Mouse (Mus musculus) midbrain, embryonic 11.5 days (tissue): ENCODE data around the gene Gabra2. TPM values are rescaled to one million over a fixed set of nuclear protein-coding genes. Genes with fewer than 3 reads are reported as not detected.
A peak's percentile ranks its signal among the peaks of the same experiment; 100 is the strongest.

Experiments
- ATAC-seq: fragments of 200-750 bp; cut with Nextera tagmentation; 2 replicates; pipeline ENCODE4 v1.8.0; 2017; ENCODE audit warnings: moderate TSS enrichment, moderate library complexity; ENCODE audit not compliant: low FRiP score
- DNase-seq: peaks from one replicate; pipeline ENCODE4 v3.0.0; 2015; ENCODE audit warnings: low spot score; ENCODE audit errors: missing footprints
- H3K27ac ChIP-seq: fragments of 300-500 bp; sonication (generic); 2 replicates; pipeline ENCODE4 v1.5.1; 2014; ENCODE audit warnings: low read depth, low read length
- H3K27me3 ChIP-seq: fragments of 300-500 bp; sonication (generic); 2 replicates; pipeline ENCODE4 v1.6.1; 2014; ENCODE audit warnings: mild to moderate bottlenecking, low read length, moderate library complexity, mixed read lengths; ENCODE audit not compliant: control insufficient read depth, insufficient read depth
- H3K36me3 ChIP-seq: fragments of 300-500 bp; sonication (generic); 2 replicates; pipeline ENCODE4 v1.6.1; 2014; ENCODE audit warnings: mild to moderate bottlenecking, low read length, moderate library complexity, mixed read lengths; ENCODE audit not compliant: control insufficient read depth, insufficient read depth
- H3K4me1 ChIP-seq: fragments of 300-500 bp; sonication (generic); 2 replicates; pipeline ENCODE4 v1.6.1; 2014; ENCODE audit warnings: low read length; ENCODE audit not compliant: control insufficient read depth, insufficient read depth
- H3K4me2 ChIP-seq: fragments of 300-500 bp; sonication (generic); 2 replicates; pipeline ENCODE4 v1.6.1; 2014; ENCODE audit warnings: mild to moderate bottlenecking, moderate library complexity
- H3K4me3 ChIP-seq: fragments of 300-500 bp; sonication (generic); 2 replicates; pipeline ENCODE4 v1.5.1; 2014; ENCODE audit warnings: low read depth, low read length
- H3K9ac ChIP-seq: fragments of 300-500 bp; sonication (generic); 2 replicates; pipeline ENCODE4 v1.6.1; 2014; ENCODE audit warnings: low read length
- H3K9me3 ChIP-seq: fragments of 300-500 bp; sonication (generic); 2 replicates; pipeline ENCODE4 v1.6.1; 2016; ENCODE audit warnings: low read length; ENCODE audit not compliant: control insufficient read depth
- WGBS: fragments of 180-500 bp; shearing (Covaris S2); extraction: QIAGEN DNeasy Blood & Tissue Kit; methylation state at CpG from one replicate; pipeline ENCODE4 v1.1.7; 2014; 5-methylcytosine and 5-hydroxymethylcytosine counted together
- polyA plus RNA-seq: library from polyadenylated mRNA; unstranded; fragments of >200 nt; fragmentation: Nextera tagmentation; extraction: Ambion mirVana; gene quantifications from 2 replicates; pipeline ENCODE4 v1.2.1, GENCODE M21; 2014

Gene Gabra2
- 5.4 and 5.7 TPM in 2 replicates for polyA plus RNA-seq

DNA sequence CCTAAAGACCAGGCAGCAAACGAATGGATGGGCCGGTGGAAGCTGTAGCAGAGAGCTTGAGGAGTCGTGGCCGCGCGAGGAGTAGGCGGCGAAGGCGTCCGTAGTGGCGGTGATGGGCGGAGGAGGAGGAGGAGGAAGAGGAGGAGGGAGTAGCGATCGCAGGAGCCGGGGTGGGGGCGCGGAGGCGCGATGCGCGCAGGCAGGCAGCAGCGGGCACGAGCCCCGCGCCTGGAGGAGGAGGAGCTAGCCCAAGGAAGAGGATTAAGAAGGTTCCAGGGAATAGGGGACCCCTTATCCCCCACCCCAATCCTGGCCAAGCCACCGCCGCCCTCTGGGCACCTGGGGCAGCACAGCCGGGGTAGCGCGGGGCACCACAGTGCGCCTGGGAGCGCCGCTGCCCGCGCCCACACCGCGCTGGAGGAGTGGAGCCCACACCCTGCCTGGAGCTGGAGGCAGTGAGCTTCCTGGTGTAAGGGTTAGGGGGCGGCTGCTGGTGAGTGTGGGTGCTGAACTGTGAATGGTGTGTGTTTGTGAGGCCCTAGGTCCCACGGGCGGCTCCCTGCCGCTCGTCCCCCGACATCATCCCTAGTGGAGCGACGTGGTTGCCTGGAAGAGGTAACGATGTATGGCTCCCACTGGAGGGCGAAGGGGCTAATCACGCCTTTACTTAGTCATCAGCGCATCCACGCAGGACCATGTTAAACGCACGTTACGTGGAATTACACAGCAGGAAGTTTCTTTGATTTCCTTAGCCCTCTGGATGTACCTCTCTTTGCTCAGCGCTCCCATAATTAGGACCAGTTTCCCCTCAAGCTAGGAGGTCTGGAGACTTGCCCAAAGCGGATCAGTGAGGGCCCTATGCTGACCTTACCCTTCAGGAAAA lies at the start of gene Gabra2:
Gene Gabra2 (minus strand): TSS at position 125 of the 883 bp plus-strand sequence.
- H3K27ac ChIP-seq: no peak within 1 kb of the TSS

DNA sequence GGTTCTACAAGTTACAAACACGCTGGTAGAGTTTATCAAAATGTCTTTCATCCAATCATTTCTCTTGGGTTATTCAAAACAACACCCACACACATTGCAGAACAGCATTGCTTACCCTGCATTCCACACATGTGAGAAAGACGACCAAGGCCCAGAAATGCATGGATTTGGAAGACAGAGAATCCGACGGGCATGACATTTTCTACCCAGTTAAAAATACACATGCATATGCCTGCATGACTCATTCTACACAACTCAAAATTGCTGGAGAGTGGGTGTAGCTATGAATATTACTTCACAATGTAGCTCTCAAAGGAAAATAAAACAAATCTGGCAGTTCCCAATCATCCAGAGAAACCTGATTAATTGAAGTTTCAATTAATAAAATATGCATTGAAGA lies 41.0 kb upstream of the Gabra2 start:
- no peak overlapping the region for H3K4me3 ChIP-seq

More for the DNA sequence above, at the start of gene Gabra2:
- Histone ChIP-seq H3K4me1 (peaks cover 2% of the 10 kb centered on the region; the same call in 1 of the 2 replicates), H3K4me3 (peak within 1 kb of the TSS; percentile 63), H3K4me2 (peak within 1 kb of the TSS; percentile 49), H3K9ac (peak within 1 kb of the TSS; percentile 55), H3K27me3 (peaks cover 2% of the 10 kb centered on the region; the same call in 1 of the 2 replicates), H3K36me3 (no peaks in the 10 kb centered on the region), H3K9me3 (no peaks in the 10 kb centered on the region)
- ATAC-seq (peak; percentile 92), DNase-seq (peak; percentile 95)
- under 1% methylated on average over 53 of the region's 55 CpGs for WGBS

DNA sequence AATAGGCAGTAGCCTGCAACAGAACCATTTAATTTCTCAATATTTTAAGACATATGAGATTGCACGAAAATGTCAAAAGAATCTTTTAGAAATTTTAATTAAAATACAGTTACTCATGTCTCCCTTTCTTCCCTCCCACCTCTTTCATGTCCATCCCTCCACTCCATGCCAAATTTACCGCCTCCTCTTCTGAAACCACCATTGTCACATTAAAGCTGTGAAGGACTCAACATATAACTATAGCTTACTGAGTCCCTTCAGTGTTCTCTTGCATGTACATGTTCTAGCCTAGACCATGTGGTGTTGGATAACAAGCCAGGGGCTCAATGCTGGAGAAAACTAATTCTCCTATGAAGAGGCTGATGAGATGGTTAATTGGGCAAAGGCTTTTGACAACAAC lies 40.2 kb upstream of the Gabra2 start:
- Histone ChIP-seq H3K36me3 (no peaks in the 10 kb centered on the region), H3K4me2 (no peak overlapping the region), H3K4me1 (no peaks in the 10 kb centered on the region), H3K9ac (no peak overlapping the region), H3K27ac (no peak overlapping the region), H3K4me3 (no peak overlapping the region), H3K27me3 (no peaks in the 10 kb centered on the region), H3K9me3 (no peaks in the 10 kb centered on the region)
- WGBS: 84% methylated on average over 2 of the region's 2 CpGs
- DNase-seq: no peak
- no peak for ATAC-seq

More for the DNA sequence above, 41.0 kb upstream of the Gabra2 start:
- DNase-seq: no peak
- Histone ChIP-seq H3K9me3 (no peaks in the 10 kb centered on the region), H3K9ac (no peak overlapping the region), H3K36me3 (no peaks in the 10 kb centered on the region), H3K4me1 (no peaks in the 10 kb centered on the region), H3K27me3 (no peaks in the 10 kb centered on the region), H3K4me2 (no peak overlapping the region), H3K27ac (no peak overlapping the region)
- 85% methylated on average over 4 of the region's 4 CpGs for WGBS
- ATAC-seq: no peak

DNA sequence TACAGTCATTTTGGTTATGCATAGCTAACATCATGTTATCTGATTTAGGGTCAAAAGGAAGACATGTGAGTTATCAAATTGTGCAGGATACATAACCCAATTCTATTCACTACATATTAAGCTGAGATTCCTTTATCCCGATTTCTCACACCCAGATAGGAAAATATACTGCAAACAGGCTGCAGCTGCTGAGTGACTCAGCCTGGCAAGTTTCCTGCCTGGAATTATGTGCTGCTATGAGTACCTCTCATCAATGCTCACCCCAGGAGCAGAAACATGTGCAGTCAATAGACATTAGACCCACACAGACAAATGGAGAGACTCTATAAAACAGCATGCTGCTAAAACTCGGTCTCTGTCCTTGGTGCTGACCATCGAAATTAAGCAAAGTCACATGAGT lies 32.1 kb upstream of the Gabra2 start:
- no peaks in the 10 kb centered on the region for H3K36me3 ChIP-seq
- H3K4me3 ChIP-seq: no peak overlapping the region
- no peaks in the 10 kb centered on the region for H3K9me3 ChIP-seq
- no peak for ATAC-seq
- no peak for DNase-seq
- H3K9ac ChIP-seq: no peak overlapping the region
- no peaks in the 10 kb centered on the region for H3K27me3 ChIP-seq
- WGBS: 67% methylated on average over 3 of the region's 3 CpGs
- H3K4me1 ChIP-seq: no peaks in the 10 kb centered on the region
- H3K27ac ChIP-seq: no peak overlapping the region
- H3K4me2 ChIP-seq: no peak overlapping the region

DNA sequence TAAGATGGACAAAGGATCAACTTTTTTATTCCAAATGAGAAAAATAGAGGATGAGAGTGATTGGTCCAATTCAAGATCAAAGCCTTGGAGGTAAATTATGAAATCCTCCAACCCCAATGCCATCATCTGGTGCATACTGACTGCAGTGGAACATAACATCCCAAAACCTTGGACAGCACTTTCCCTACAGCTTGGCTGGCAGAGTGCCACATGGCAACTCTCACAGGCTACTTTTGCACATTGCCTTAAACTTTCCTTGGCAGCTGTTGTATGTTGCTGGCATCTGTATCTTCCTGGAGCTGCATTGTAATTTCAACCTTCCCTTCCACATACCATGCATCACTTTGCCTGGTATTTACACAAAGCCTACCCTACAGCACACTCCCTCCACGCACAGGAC lies 19.6 kb upstream of the Gabra2 start:
- WGBS: 83% methylated on average over 1 of the region's 1 CpGs
- no peak for ATAC-seq

DNA sequence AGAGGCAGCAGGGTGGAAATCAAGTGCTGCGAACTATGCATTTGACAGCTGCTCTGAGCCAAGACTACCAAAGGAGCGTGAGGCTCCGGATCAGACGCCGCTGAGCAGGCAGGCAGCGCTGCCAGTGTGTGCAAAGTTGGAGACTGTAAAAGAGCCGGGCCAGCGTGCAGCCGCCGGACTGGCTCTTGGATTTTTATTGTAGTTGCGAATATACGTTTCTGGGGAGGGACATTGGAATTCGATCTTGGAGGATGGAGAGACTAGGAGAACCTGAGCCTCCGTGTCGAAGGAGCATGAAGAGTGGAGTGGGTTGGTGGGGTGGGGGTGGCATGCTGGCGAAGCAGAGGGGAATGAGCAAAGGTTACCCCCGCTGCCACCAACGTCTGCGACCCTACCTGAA lies 469 bp downstream of the Gabra2 start:
- H3K9me3 ChIP-seq: no peaks in the 10 kb centered on the region
- DNase-seq: peak; percentile 95
- under 1% methylated on average over 19 of the region's 19 CpGs for WGBS

More for the DNA sequence above, 19.6 kb upstream of the Gabra2 start:
- H3K4me2 ChIP-seq: no peak overlapping the region
- no peaks in the 10 kb centered on the region for H3K4me1 ChIP-seq
- no peak for DNase-seq
- no peaks in the 10 kb centered on the region for H3K27me3 ChIP-seq
- H3K4me3 ChIP-seq: no peak overlapping the region
- H3K9me3 ChIP-seq: no peaks in the 10 kb centered on the region
- no peak overlapping the region for H3K27ac ChIP-seq
- no peak overlapping the region for H3K9ac ChIP-seq
- H3K36me3 ChIP-seq: no peaks in the 10 kb centered on the region

DNA sequence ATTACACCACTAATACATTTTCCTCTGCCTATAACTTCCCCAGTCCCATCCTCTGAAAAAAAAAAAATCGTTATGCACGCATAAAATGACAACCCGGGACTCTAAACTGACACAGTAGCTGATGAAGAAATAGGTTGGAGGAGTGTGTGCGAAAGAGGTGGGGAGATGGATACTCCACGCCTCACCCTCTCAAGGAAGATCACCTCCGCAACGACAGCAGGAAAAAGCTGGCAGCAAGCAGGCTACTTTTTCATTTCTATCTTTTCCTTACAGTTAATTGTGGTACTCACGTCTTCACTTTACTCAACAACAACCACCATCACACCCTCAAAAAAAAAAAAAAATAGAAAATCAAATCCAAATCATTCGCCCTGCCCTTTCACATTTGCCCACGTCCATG lies 873 bp downstream of the Gabra2 start:
- Histone ChIP-seq H3K9ac (peak overlapping the region; percentile 55; the same call in 1 of the 2 replicates), H3K4me1 (peaks cover 2% of the 10 kb centered on the region; the same call in 1 of the 2 replicates), H3K27me3 (peaks cover 2% of the 10 kb centered on the region; the same call in 1 of the 2 replicates), H3K36me3 (no peaks in the 10 kb centered on the region), H3K4me2 (peak overlapping the region; percentile 49), H3K4me3 (peak overlapping the region; percentile 63), H3K27ac (no peak overlapping the region), H3K9me3 (no peaks in the 10 kb centered on the region)
- ATAC-seq: no peak
- 26% methylated on average over 10 of the region's 10 CpGs for WGBS
- DNase-seq: no peak

More for the DNA sequence above, 469 bp downstream of the Gabra2 start:
- no peaks in the 10 kb centered on the region for H3K36me3 ChIP-seq
- peaks cover 2% of the 10 kb centered on the region; the same call in 1 of the 2 replicates for H3K4me1 ChIP-seq
- H3K9ac ChIP-seq: peak overlapping the region; percentile 55; the same call in 1 of the 2 replicates
- H3K27ac ChIP-seq: no peak overlapping the region
- peaks cover 2% of the 10 kb centered on the region; the same call in 1 of the 2 replicates for H3K27me3 ChIP-seq
- H3K4me2 ChIP-seq: peak overlapping the region; percentile 49
- ATAC-seq: peak; percentile 62
- peak overlapping the region; percentile 63 for H3K4me3 ChIP-seq

DNA sequence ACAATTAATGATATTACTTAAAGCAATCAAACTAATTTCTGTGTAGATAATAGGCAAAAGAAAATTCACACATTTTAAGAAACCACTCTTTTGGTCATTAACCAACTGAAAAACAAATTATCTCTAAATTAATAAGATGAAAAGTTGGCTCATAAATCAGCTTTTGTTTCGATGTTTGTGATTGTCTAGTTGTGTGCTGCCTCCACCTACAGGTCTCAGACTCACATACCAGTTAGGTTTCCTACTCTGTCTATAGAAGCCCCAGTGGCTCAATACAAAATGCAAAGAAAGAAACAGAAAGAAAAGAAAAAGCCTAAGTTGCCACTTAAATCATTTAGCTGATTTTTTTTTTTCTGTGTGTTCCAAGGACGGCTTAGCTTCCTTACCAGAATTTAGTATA lies 1.8 kb downstream of the Gabra2 start:
- Histone ChIP-seq H3K9me3 (no peaks in the 10 kb centered on the region), H3K27me3 (peaks cover 2% of the 10 kb centered on the region; the same call in 1 of the 2 replicates), H3K4me2 (no peak overlapping the region), H3K4me3 (no peak overlapping the region), H3K27ac (no peak overlapping the region), H3K36me3 (no peaks in the 10 kb centered on the region), H3K4me1 (peaks cover 2% of the 10 kb centered on the region; the same call in 1 of the 2 replicates), H3K9ac (no peak overlapping the region)
- DNase-seq: no peak
- 79% methylated on average over 2 of the region's 2 CpGs for WGBS
- ATAC-seq: no peak

DNA sequence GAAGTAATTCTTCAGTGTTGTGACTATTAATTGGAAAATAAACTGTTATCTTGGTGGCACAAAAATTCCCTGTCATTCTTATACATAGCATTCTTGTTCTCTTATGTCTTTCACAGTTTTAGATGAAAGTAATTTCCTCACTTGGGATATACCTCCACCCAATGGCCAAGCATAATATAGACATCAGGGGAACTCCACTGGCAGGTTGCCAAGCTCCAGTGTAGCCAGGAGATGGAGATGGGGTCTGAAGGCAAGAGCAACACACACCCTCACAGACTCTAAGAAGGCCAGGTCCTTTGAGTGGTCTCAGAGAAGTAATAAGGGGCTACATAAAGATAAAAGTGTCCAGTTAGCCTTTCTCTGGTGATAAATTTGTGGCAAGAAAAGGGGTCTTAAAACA lies 3.2 kb downstream of the Gabra2 start:
- H3K4me2 ChIP-seq: no peak overlapping the region
- H3K27me3 ChIP-seq: peaks cover 2% of the 10 kb centered on the region; the same call in 1 of the 2 replicates
- DNase-seq (peak; percentile 86), ATAC-seq (no peak)
- H3K4me3 ChIP-seq: no peak overlapping the region
- H3K36me3 ChIP-seq: no peaks in the 10 kb centered on the region
- no peaks in the 10 kb centered on the region for H3K9me3 ChIP-seq
- no peak overlapping the region for H3K27ac ChIP-seq
- H3K4me1 ChIP-seq: peaks cover 1% of the 10 kb centered on the region; the same call in 1 of the 2 replicates
- H3K9ac ChIP-seq: no peak overlapping the region
